Mouse (Mus musculus) gastrocnemius, postnatal 10 days (tissue): ENCODE data around the gene Rabggtb. TPM values are rescaled to one million over a fixed set of nuclear protein-coding genes. Genes with fewer than 3 reads are reported as not detected.
A peak's percentile ranks its signal among the peaks of the same experiment; 100 is the strongest.

ENCODE experiments used
- DNase-seq: peaks from one replicate; pipeline ENCODE4 v3.0.0; 2021; ENCODE audit warnings: mixed read lengths
- total RNA-seq, 2 experiments: library from RNA; stranded (reverse); gene quantifications; 2 replicates each; pipeline ENCODE4 v1.2.3; 2021

Rabggtb gene
- total RNA-seq, 2 experiments from 2014 or later, result 67.0 to 72.3 TPM

- no peak for DNase-seq
Measured at GRCm38 (mm10) chr3:153921147-153921910, 8.5 kb upstream of the Rabggtb start.

- no peak for DNase-seq
Measured at GRCm38 (mm10) chr3:153917200-153917599, 4.4 kb upstream of the Rabggtb start.

GRCm38 (mm10) chr3:153913510-153914243 lies 868 bp upstream of the Rabggtb start:
- no peak for DNase-seq

- no peak for DNase-seq
Measured at GRCm38 (mm10) chr3:153911882-153912440, 848 bp downstream of the Rabggtb start.

DNA sequence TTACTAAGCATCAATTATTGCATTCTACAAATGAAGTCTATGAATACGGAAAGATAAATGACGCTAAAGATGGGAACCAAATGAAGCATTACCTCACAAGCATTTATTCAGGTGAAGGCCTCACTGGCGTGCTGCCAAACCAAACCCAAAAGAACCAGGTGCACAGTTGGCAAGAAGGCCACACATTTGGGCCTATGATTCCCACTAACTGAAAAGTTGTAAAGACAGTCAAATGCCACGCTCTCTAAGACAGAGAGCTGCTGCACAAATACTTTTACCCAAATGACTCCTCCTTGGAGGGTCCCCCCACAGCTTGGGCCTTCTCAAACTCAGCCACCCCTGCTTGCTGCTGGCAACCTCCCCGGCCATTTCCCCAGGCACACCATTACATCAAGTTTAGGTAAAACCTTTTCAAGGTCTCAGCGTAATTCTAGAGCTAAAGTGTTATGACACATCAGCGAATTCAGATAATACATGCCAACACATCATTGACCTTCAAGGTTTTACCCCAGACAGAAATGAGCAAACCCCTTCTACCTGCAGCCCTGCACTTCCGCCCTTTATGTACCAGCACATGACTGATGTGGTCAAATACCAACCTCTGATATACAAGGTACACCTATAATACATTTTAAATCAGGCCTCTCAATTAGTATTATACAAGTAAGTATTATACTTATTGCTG lies 1.5 kb downstream of the Rabggtb start:
- DNase-seq, result peak; percentile 11

GRCm38 (mm10) chr3:153910489-153910888 lies 2.3 kb downstream of the Rabggtb start:
- no peak for DNase-seq

DNA sequence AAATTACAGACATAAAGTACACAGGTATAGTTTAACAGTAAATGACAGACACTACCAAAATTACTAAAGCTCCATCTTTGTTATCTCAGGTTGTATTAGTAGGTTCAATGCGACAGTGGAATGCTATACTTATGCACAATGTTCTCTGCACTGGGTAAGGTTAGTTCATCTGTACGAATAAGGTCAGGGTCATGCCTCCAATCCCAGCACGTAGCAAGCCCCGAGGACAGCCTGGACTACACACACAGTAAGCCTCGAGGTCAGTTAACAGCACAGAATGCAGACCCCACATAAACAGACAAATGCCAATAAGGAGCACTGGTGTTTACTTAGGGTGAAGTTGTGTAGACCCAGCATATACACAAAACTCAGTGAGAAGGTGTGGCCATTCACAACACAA lies 3.9 kb downstream of the Rabggtb start:
- no peak for DNase-seq

- DNase-seq, result no peak
Measured at GRCm38 (mm10) chr3:153906136-153906871, 6.5 kb downstream of the Rabggtb start, which contains the start of gene Msh4. Msh4 (minus strand) TSS chr3:153906138.

- peak; percentile 15 for DNase-seq
Measured at GRCm38 (mm10) chr3:153905251-153906135, 7.3 kb downstream of the Rabggtb start.

DNA sequence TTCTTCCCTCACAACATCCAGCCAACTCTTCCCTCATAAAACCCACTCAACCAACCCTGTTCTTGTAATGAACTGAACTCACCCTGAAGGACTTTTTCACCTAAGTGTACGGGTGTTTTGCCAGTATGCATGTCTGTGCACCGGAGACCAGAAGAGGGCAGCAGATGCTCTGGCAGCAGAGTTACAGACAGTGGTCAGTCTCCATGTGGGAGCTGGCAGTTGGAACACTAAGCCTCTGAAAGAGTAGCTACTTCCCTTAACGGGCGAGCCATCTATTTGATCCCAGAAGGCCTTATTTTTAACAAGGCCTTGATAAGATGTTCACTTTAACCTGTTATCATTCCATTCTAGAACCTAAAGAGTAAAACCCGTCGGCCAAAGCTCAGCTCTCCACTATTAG lies 8.2 kb downstream of the Rabggtb start:
- DNase-seq, result peak; percentile 32

- no peak for DNase-seq
Measured at GRCm38 (mm10) chr3:153902595-153902994, 10.2 kb downstream of the Rabggtb start.

DNA sequence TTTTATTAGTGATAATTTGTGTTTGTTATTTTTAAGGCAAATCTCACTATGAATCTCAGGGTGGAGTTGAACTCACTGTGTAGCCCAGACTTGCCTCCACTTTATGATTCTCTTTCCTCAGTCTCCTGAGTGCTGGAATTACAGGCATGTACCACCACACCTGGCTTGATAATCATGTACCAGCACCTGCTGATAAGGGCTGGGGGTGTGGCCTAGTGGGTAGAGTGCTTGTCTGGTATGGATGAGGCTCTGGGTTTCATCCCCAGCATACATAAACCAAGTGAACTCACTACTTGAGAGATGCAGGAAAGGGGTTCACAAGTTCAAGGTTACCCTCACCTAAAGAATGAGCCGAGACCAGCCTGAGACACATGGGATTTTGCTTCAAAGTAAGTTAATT lies 10.9 kb downstream of the Rabggtb start:
- no peak for DNase-seq

DNA sequence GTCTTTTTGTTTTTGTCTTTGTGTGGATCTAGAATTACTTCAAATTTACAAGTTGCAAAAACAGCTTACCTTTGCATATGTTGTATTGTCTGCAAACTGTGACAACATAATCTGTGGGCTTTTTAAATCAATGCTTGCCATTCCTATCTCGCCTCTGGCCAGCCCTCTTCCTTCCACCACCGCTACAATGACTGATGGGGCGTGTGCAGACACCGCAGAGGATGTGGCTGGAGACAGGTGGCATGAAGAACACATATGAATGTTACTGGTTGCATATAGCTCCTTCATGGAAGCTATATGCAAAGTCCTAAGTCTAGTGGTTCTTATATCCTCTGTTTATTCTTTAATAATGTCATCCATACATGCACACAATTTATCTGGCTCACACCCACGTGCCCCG lies 15.6 kb downstream of the Rabggtb start:
- DNase-seq, result no peak

GRCm38 (mm10) chr3:153895454-153895853 lies 17.4 kb downstream of the Rabggtb start:
- DNase-seq, result no peak

GRCm38 (mm10) chr3:153889188-153889781 lies 23.5 kb downstream of the Rabggtb start:
- no peak for DNase-seq

DNA sequence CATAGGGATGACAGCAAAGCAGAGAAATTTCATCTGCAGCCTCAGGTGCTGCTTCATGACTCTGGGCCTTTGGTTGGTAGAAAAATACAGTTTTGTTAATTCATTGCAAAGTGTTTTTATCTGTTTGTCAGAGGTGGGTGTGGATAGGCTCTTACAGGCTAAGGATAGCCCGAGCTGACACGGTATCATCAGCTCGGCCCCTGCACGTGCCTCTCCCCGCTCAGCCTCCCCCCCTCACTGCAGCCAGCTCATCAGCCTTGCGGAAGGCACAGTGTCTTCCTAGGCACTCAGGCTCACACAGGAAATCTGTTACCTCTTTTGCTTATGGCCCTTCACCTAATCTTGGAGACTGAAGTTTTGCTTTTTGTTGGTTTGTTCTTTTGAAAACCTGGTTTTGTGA lies 24.7 kb downstream of the Rabggtb start:
- DNase-seq, result no peak

DNA sequence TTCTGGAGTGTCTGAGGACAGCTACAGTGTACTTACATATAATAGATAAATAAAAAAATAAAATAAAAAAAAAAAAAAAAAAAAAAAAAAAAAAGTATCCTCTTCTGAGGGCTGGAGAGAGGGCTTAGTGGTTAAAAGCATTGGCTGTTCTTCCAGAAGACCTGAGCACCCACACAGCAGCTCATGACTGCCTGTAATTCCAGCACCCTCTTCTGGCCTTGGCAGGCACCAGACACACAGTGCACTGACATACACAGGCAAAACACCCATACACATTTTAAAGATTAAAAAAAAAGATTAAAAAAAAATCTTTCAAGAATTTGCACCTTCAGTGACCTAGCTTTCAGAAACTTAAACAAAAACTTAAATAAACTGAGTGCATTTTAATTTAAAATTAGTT lies 26.5 kb downstream of the Rabggtb start:
- no peak for DNase-seq

DNA sequence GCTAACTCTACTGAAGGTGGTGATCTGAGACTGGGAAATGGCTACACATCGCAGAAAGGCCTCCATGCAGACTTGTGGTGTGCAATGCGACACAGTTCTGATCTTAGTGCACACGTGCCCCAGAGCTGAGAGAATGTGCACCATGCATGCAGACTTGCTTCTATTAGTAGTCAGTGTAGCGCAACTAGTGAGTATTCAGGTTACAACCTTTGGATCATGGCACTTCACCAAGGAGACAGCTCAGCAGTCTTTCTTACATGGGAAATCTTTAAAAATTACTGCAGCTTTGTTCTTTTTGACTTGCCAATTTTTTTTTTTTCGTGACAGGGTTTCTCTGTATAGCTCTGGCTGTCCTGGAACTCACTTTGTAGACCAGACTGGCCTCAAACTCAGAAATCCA lies 41.4 kb downstream of the Rabggtb start:
- DNase-seq, result no peak

GRCm38 (mm10) chr3:153867149-153868136 lies 45.4 kb downstream of the Rabggtb start:
- no peak for DNase-seq
